Mouse (Mus musculus) bone marrow, adult 2 months (tissue): ENCODE measurements around the gene Itgb4.

ENCODE experiments used
- CTCF ChIP-seq: fragments of 200-500 bp; IDR thresholded peaks from 2 replicates; pipeline ENCODE4 v1.5.1; 2011; ENCODE audit warnings: low read length, control low read depth; ENCODE audit not compliant: control insufficient read depth, insufficient read depth
- POLR2A ChIP-seq: fragments of 200-500 bp; IDR thresholded peaks from 2 replicates; pipeline ENCODE4 v1.6.1; 2011; ENCODE audit warnings: low read depth, mild to moderate bottlenecking, control low read depth, low read length, borderline replicate concordance; ENCODE audit not compliant: control insufficient read depth

DNA sequence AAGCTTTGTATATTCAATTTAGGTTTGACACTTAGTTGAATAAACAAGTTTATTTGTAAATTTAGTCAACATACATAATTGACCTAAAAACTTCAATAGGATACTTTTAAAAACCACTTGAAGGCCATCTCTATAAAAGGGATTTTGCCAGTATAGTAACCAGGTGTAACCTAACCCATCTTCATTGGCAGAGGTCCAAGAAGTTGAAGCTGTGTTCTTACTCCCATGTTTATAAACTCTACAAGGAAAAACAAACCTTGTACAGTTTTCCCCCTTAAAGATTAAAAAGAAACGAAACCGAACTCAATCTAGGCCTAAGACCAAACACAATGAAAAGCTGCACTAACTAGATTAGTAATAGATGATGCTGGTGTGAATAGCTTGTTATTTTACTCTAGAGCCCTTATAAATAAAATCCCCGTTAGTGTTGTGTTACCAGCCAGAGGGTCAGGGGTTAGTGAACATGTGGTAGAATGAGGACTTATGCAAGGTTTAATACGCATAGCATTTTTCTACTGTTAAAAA is 47.8 kb downstream of the Itgb4 start:
- TF ChIP-seq POLR2A (no peak), CTCF (no peak)
